Mouse (Mus musculus) liver, embryonic 16.5 days (tissue): ENCODE results near the gene Mcmbp. TPM values are rescaled to one million over a fixed set of nuclear protein-coding genes. Genes with fewer than 3 reads are reported as not detected.
"Not testable (repeated sequence)": the region's sequence is repeated elsewhere in the genome, so short reads cannot be mapped to it uniquely, and the experiment has no call there.

Source experiments
- ATAC-seq: fragments of 200-750 bp; cut with Nextera tagmentation; 2 replicates; pipeline ENCODE4 v1.8.0; 2017; ENCODE audit warnings: low read depth, mild to moderate bottlenecking, moderate number of reproducible peaks, moderate library complexity
- H3K27ac ChIP-seq: fragments of 300-500 bp; sonication (generic); 2 replicates; pipeline ENCODE4 v1.5.1; 2014; ENCODE audit warnings: mild to moderate bottlenecking, low read length
- H3K27me3 ChIP-seq: fragments of 300-500 bp; sonication (generic); 2 replicates; pipeline ENCODE4 v1.6.1; 2014; ENCODE audit warnings: low read depth, low read length, mixed read lengths; ENCODE audit not compliant: control insufficient read depth, insufficient read depth
- H3K36me3 ChIP-seq: fragments of 300-500 bp; sonication (generic); 2 replicates; pipeline ENCODE4 v1.6.1; 2014; ENCODE audit warnings: mild to moderate bottlenecking; ENCODE audit not compliant: control insufficient read depth, insufficient read depth
- H3K4me1 ChIP-seq: fragments of 300-500 bp; sonication (generic); 2 replicates; pipeline ENCODE4 v1.6.1; 2014; ENCODE audit warnings: low read depth, low read length, mixed read lengths; ENCODE audit not compliant: control insufficient read depth
- H3K4me2 ChIP-seq: fragments of 300-500 bp; sonication (generic); 2 replicates; pipeline ENCODE4 v1.6.1; 2014; ENCODE audit warnings: low read depth, low read length, mixed read lengths
- H3K4me3 ChIP-seq: fragments of 300-500 bp; sonication (generic); 2 replicates; pipeline ENCODE4 v1.5.1; 2014; ENCODE audit warnings: low read depth, mild to moderate bottlenecking, low read length
- H3K9ac ChIP-seq: fragments of 300-500 bp; sonication (generic); 2 replicates; pipeline ENCODE4 v1.6.1; 2014; ENCODE audit warnings: low read depth, low read length
- H3K9me3 ChIP-seq: fragments of 300-500 bp; sonication (generic); replicated peaks from 2 replicates; pipeline ENCODE4 v1.6.1; 2016; ENCODE audit warnings: low read length; ENCODE audit not compliant: control insufficient read depth
- WGBS: fragments of 180-500 bp; shearing (Covaris S2); extraction: QIAGEN DNeasy Blood & Tissue Kit; methylation state at CpG from one replicate; pipeline ENCODE4 v1.1.7; 2014; ENCODE audit not compliant: insufficient replicate concordance; 5-methylcytosine and 5-hydroxymethylcytosine counted together
- polyA plus RNA-seq: library from polyadenylated mRNA; unstranded; fragments of >200 nt; fragmentation: Nextera tagmentation; extraction: Ambion mirVana; gene quantifications from 2 replicates; pipeline ENCODE4 v1.2.1, GENCODE M21; 2015

Gene Mcmbp
- polyA plus RNA-seq, 1 experiment from 2014 or later = 17.8 TPM

GRCm38 (mm10) chr7:128727701-128728100 is 12.6 kb downstream of the Mcmbp start:
- no peaks in the 10 kb centered on the region for H3K9me3 ChIP-seq
- H3K9ac ChIP-seq = no peak overlapping the region
- H3K4me3 ChIP-seq = no peak overlapping the region
- no peak overlapping the region for H3K27ac ChIP-seq
- H3K36me3 ChIP-seq = peaks cover 4% of the 10 kb centered on the region; the same call in 1 of the 2 replicates
- H3K4me2 ChIP-seq = no peak overlapping the region
- no peak for ATAC-seq
- 37% methylated on average over 5 of the region's 5 CpGs for WGBS
- H3K4me1 ChIP-seq = peaks cover 14% of the 10 kb centered on the region
- no peaks in the 10 kb centered on the region for H3K27me3 ChIP-seq

GRCm38 (mm10) chr7:128726999-128727398 is 13.3 kb downstream of the Mcmbp start:
- Histone ChIP-seq H3K27ac (no peak overlapping the region), H3K4me1 (peaks cover 10% of the 10 kb centered on the region), H3K4me3 (no peak overlapping the region), H3K4me2 (no peak overlapping the region), H3K36me3 (peaks cover 4% of the 10 kb centered on the region; the same call in 1 of the 2 replicates), H3K27me3 (no peaks in the 10 kb centered on the region), H3K9ac (no peak overlapping the region), H3K9me3 (no peaks in the 10 kb centered on the region)
- WGBS = 87% methylated on average over 10 of the region's 10 CpGs
- ATAC-seq = no peak

GRCm38 (mm10) chr7:128725189-128725588 is 15.1 kb downstream of the Mcmbp start:
- ATAC-seq = no peak
- Histone ChIP-seq H3K9me3 (no peaks in the 10 kb centered on the region), H3K4me1 (peaks cover 4% of the 10 kb centered on the region), H3K9ac (no peak overlapping the region), H3K36me3 (peaks cover 4% of the 10 kb centered on the region; the same call in 1 of the 2 replicates), H3K27me3 (no peaks in the 10 kb centered on the region), H3K4me2 (no peak overlapping the region), H3K4me3 (no peak overlapping the region), H3K27ac (no peak overlapping the region)
- WGBS = 77% methylated on average over 9 of the region's 9 CpGs

- Histone ChIP-seq H3K27me3 (no peaks in the 10 kb centered on the region), H3K36me3 (peaks cover 5% of the 10 kb centered on the region; the same call in 1 of the 2 replicates), H3K4me3 (no peak overlapping the region), H3K4me1 (peaks cover 4% of the 10 kb centered on the region), H3K9ac (no peak overlapping the region), H3K9me3 (no peaks in the 10 kb centered on the region), H3K4me2 (no peak overlapping the region), H3K27ac (no peak overlapping the region)
- WGBS = 18% methylated on average over 4 of the region's 4 CpGs
- peak; percentile 69 for ATAC-seq
These were observed 15.5 kb downstream of the Mcmbp start for GRCm38 (mm10) chr7:128724761-128725160.

- Histone ChIP-seq H3K27ac (no peak overlapping the region), H3K4me2 (no peak overlapping the region), H3K36me3 (peaks cover 34% of the 10 kb centered on the region), H3K4me3 (no peak overlapping the region), H3K9ac (no peak overlapping the region), H3K27me3 (no peaks in the 10 kb centered on the region), H3K4me1 (no peaks in the 10 kb centered on the region), H3K9me3 (no peaks in the 10 kb centered on the region)
- WGBS = 63% methylated on average over 4 of the region's 4 CpGs
- ATAC-seq = no peak
These were observed 22.3 kb downstream of the Mcmbp start for GRCm38 (mm10) chr7:128717991-128718390.

- Histone ChIP-seq H3K4me3 (no peak overlapping the region), H3K9me3 (no peaks in the 10 kb centered on the region), H3K36me3 (peaks cover 56% of the 10 kb centered on the region), H3K27ac (no peak overlapping the region), H3K4me2 (no peak overlapping the region), H3K4me1 (no peaks in the 10 kb centered on the region), H3K9ac (no peak overlapping the region), H3K27me3 (no peaks in the 10 kb centered on the region)
- peak; percentile 56; the same call in 1 of the 2 replicates for ATAC-seq
- 19% methylated on average over 4 of the region's 4 CpGs for WGBS
These were observed 34.6 kb downstream of the Mcmbp start for GRCm38 (mm10) chr7:128705735-128706134.

- H3K4me2 ChIP-seq, H3K4me3 ChIP-seq, H3K27me3 ChIP-seq, H3K9ac ChIP-seq, H3K27ac ChIP-seq, H3K9me3 ChIP-seq, ATAC-seq, H3K4me1 ChIP-seq: not testable (repeated sequence)
- WGBS = 43% methylated on average over 6 of the region's 6 CpGs
- H3K36me3 ChIP-seq = peaks cover 38% of the 10 kb centered on the region
These were observed 40.3 kb downstream of the Mcmbp start for GRCm38 (mm10) chr7:128699959-128700358.

- H3K27ac ChIP-seq = no peak overlapping the region
- H3K9ac ChIP-seq = no peak overlapping the region
- no peaks in the 10 kb centered on the region for H3K9me3 ChIP-seq
- H3K36me3 ChIP-seq = peaks cover 19% of the 10 kb centered on the region
- H3K4me1 ChIP-seq = peaks cover 5% of the 10 kb centered on the region
- no peaks in the 10 kb centered on the region for H3K27me3 ChIP-seq
- ATAC-seq = peak; percentile 53; the same call in 1 of the 2 replicates
- WGBS = 36% methylated on average over 10 of the region's 10 CpGs
- H3K4me2 ChIP-seq = no peak overlapping the region
- H3K4me3 ChIP-seq = no peak overlapping the region
These were observed 45.4 kb downstream of the Mcmbp start for GRCm38 (mm10) chr7:128694848-128695247.

- ATAC-seq = no peak
- H3K4me3 ChIP-seq = no peak overlapping the region
- no peaks in the 10 kb centered on the region for H3K9me3 ChIP-seq
- H3K4me2 ChIP-seq = no peak overlapping the region
- H3K4me1 ChIP-seq = peaks cover 5% of the 10 kb centered on the region
- WGBS = 82% methylated on average over 7 of the region's 7 CpGs
- no peaks in the 10 kb centered on the region; the same call in 1 of the 2 replicates for H3K27me3 ChIP-seq
- H3K36me3 ChIP-seq = peaks cover 5% of the 10 kb centered on the region
- no peak overlapping the region for H3K27ac ChIP-seq
- no peak overlapping the region for H3K9ac ChIP-seq
These were observed 48.1 kb downstream of the Mcmbp start for GRCm38 (mm10) chr7:128692163-128692562.
